Mouse (Mus musculus) limb, embryonic 12.5 days (tissue): ENCODE data around the gene Orai1. TPM values are rescaled to one million over a fixed set of nuclear protein-coding genes. Genes with fewer than 3 reads are reported as not detected.

Experiments
- ATAC-seq: fragments of 200-750 bp; cut with Nextera tagmentation; 2 replicates; pipeline ENCODE4 v1.8.0; 2017; ENCODE audit warnings: low read depth, moderate TSS enrichment; ENCODE audit not compliant: insufficient number of reproducible peaks, insufficient read depth, low FRiP score, low TSS enrichment
- H3K27ac ChIP-seq: fragments of 300-500 bp; sonication (generic); 2 replicates; pipeline ENCODE4 v1.5.1; 2016; ENCODE audit warnings: mild to moderate bottlenecking, moderate library complexity
- H3K27me3 ChIP-seq: fragments of 300-500 bp; sonication (generic); 2 replicates; pipeline ENCODE4 v1.6.1; 2016; ENCODE audit warnings: mild to moderate bottlenecking, moderate library complexity
- H3K36me3 ChIP-seq: fragments of 300-500 bp; sonication (generic); 2 replicates; pipeline ENCODE4 v1.6.1; 2016; ENCODE audit warnings: mild to moderate bottlenecking, moderate library complexity
- H3K4me1 ChIP-seq: fragments of 300-500 bp; sonication (generic); replicated peaks from 2 replicates; pipeline ENCODE4 v1.6.1; 2016
- H3K4me2 ChIP-seq: fragments of 300-500 bp; sonication (generic); 2 replicates; pipeline ENCODE4 v1.6.1; 2016; ENCODE audit warnings: mild to moderate bottlenecking, moderate library complexity
- H3K4me3 ChIP-seq: fragments of 300-500 bp; sonication (generic); replicated peaks from 2 replicates; pipeline ENCODE4 v1.5.1; 2016; ENCODE audit warnings: mild to moderate bottlenecking
- H3K9ac ChIP-seq: fragments of 300-500 bp; sonication (generic); replicated peaks from 2 replicates; pipeline ENCODE4 v1.6.1; 2016; ENCODE audit warnings: mild to moderate bottlenecking, moderate library complexity
- H3K9me3 ChIP-seq: fragments of 300-500 bp; sonication (generic); 2 replicates; pipeline ENCODE4 v1.6.1; 2016; ENCODE audit warnings: mild to moderate bottlenecking, moderate library complexity
- WGBS: fragments of 180-500 bp; shearing (Covaris S2); methylation state at CpG from one replicate; pipeline ENCODE4 v1.1.7; 2016; 5-methylcytosine and 5-hydroxymethylcytosine counted together
- polyA plus RNA-seq: library from polyadenylated mRNA; unstranded; fragments of >200 nt; fragmentation: Nextera tagmentation; extraction: Ambion mirVana; gene quantifications from 2 replicates; pipeline ENCODE4 v1.2.1, GENCODE M21; 2016

Orai1 gene
- polyA plus RNA-seq, 1 experiment from 2014 or later = 14.6 TPM

GRCm38 (mm10) chr5:123035089-123035488 lies 20.2 kb downstream of the Orai1 start:
- Histone ChIP-seq H3K27ac (no peak overlapping the region), H3K4me1 (0 out of 2 replicates have a peak, but pooled peaks cover 7% of the 10 kb centered on the region), H3K4me3 (no peak overlapping the region), H3K9ac (no peak overlapping the region), H3K9me3 (0 out of 2 replicates have a peak, but pooled peaks cover 6% of the 10 kb centered on the region), H3K4me2 (no peak overlapping the region), H3K36me3 (peaks cover 21% of the 10 kb centered on the region), H3K27me3 (no peaks in the 10 kb centered on the region)
- no peak for ATAC-seq
- 88% methylated on average over 4 of the region's 4 CpGs for WGBS

DNA sequence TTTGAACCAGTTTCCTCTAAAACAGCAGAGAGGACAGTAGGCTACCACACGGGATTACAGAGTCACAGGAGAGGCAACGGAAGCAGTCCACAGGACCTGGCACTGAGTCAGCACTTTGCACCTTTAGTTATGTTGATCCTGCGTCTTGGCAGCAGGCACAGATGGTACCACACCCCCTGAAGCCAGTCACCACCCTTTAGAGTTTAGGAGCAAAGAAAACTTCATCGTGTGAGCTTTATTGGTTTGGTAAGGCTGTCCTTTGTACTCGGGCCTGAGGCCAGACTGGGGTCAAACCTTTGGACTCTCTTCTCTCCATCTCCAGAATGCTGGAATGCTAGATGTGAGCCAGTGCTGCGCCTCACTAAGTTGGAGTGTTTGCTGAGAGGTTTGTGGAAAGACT lies 20.7 kb downstream of the Orai1 start:
- no peaks in the 10 kb centered on the region; the same call in 1 of the 2 replicates for H3K27me3 ChIP-seq
- H3K27ac ChIP-seq = 0 out of 2 replicates have a peak overlapping the region, but pooled peaks have one; percentile 23
- 0 out of 2 replicates have a peak, but pooled peaks cover 6% of the 10 kb centered on the region for H3K9me3 ChIP-seq
- H3K36me3 ChIP-seq = peaks cover 16% of the 10 kb centered on the region
- no peak for ATAC-seq
- no peak overlapping the region for H3K4me3 ChIP-seq
- H3K4me1 ChIP-seq = 0 out of 2 replicates have a peak, but pooled peaks cover 7% of the 10 kb centered on the region
- no peak overlapping the region for H3K4me2 ChIP-seq
- no peak overlapping the region for H3K9ac ChIP-seq
- WGBS = 34% methylated on average over 6 of the region's 6 CpGs

GRCm38 (mm10) chr5:123038115-123038514 lies 23.2 kb downstream of the Orai1 start:
- Histone ChIP-seq H3K9me3 (no peaks in the 10 kb centered on the region), H3K4me1 (0 out of 2 replicates have a peak, but pooled peaks cover 7% of the 10 kb centered on the region), H3K36me3 (no peaks in the 10 kb centered on the region), H3K27me3 (no peaks in the 10 kb centered on the region; the same call in 1 of the 2 replicates), H3K27ac (no peak overlapping the region), H3K4me2 (no peak overlapping the region), H3K9ac (no peak overlapping the region), H3K4me3 (no peak overlapping the region)
- WGBS = 87% methylated on average over 5 of the region's 5 CpGs
- no peak for ATAC-seq

DNA sequence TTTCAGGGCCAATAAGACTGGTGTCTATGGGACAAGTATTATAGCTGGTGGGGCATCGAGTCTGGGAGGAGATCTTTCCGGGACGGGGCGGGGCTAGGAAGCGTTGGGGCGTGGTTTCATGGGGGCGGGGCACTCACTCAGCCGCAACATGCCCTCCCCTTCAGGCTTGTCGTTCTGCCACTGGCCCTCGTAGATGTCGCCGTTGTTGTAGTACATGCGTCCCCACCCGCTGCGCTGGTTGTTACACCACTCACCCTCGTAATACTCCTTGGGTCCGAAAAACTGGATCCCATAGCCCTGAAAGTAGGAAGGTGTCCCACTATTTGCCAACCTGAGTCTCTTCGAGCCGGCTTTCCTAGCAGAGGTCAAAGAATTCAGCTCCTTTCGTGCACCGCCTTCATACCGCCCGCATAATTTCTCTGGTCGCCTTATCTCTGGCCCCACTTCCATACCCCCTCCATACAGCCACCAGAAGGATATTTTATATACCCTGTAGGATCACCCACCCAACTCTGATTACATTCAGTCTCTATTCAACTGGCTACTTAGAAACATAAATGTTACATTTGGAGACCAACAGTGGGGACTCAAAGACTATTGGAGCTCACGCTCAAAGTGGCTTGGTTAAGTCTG lies 24.4 kb downstream of the Orai1 start:
- peak overlapping the region; percentile 60 for H3K4me2 ChIP-seq
- H3K27ac ChIP-seq = no peak overlapping the region
- WGBS = 5% methylated on average over 25 of the region's 25 CpGs
- no peaks in the 10 kb centered on the region for H3K9me3 ChIP-seq
- H3K9ac ChIP-seq = no peak overlapping the region; the same call in 1 of the 2 replicates
- no peaks in the 10 kb centered on the region; the same call in 1 of the 2 replicates for H3K27me3 ChIP-seq
- H3K36me3 ChIP-seq = no peaks in the 10 kb centered on the region
- H3K4me1 ChIP-seq = 0 out of 2 replicates have a peak, but pooled peaks cover 7% of the 10 kb centered on the region
- peak overlapping the region; percentile 30 for H3K4me3 ChIP-seq
- no peak for ATAC-seq

- 64% methylated on average over 7 of the region's 7 CpGs for WGBS
- no peak overlapping the region for H3K4me3 ChIP-seq
- H3K27me3 ChIP-seq = no peaks in the 10 kb centered on the region; the same call in 1 of the 2 replicates
- no peak overlapping the region for H3K27ac ChIP-seq
- H3K9ac ChIP-seq = 0 out of 2 replicates have a peak overlapping the region, but pooled peaks have one; percentile 12
- H3K9me3 ChIP-seq = no peaks in the 10 kb centered on the region
- no peaks in the 10 kb centered on the region for H3K36me3 ChIP-seq
- H3K4me1 ChIP-seq = 0 out of 2 replicates have a peak, but pooled peaks cover 3% of the 10 kb centered on the region
- no peak for ATAC-seq
- no peak overlapping the region for H3K4me2 ChIP-seq
Measured at GRCm38 (mm10) chr5:123040796-123041195, 25.9 kb downstream of the Orai1 start.

DNA sequence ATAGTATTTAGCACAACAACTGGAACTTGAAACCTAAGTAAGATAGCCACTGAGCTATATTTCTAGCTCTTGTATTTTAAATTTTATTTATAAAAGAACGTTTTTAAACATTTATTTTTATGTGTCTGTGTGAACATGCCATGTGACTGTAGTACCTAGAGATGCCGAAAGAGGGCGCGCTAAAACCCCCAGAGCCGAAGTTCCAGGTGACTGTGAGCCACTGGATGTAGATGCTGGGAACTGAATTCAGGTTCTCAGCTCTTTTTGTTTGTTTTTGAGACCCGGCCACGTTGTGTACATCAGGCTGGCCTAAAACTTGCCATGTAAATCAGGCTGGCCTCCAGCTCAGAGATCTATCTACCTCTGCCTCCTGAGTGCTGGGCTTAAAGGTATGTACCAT lies 29.0 kb downstream of the Orai1 start:
- WGBS = 24% methylated on average over 7 of the region's 7 CpGs
- Histone ChIP-seq H3K36me3 (no peaks in the 10 kb centered on the region), H3K27ac (no peak overlapping the region), H3K4me3 (no peak overlapping the region), H3K9ac (no peak overlapping the region), H3K9me3 (no peaks in the 10 kb centered on the region), H3K4me1 (0 out of 2 replicates have a peak, but pooled peaks cover 3% of the 10 kb centered on the region), H3K27me3 (no peaks in the 10 kb centered on the region; the same call in 1 of the 2 replicates), H3K4me2 (no peak overlapping the region)
- no peak for ATAC-seq

DNA sequence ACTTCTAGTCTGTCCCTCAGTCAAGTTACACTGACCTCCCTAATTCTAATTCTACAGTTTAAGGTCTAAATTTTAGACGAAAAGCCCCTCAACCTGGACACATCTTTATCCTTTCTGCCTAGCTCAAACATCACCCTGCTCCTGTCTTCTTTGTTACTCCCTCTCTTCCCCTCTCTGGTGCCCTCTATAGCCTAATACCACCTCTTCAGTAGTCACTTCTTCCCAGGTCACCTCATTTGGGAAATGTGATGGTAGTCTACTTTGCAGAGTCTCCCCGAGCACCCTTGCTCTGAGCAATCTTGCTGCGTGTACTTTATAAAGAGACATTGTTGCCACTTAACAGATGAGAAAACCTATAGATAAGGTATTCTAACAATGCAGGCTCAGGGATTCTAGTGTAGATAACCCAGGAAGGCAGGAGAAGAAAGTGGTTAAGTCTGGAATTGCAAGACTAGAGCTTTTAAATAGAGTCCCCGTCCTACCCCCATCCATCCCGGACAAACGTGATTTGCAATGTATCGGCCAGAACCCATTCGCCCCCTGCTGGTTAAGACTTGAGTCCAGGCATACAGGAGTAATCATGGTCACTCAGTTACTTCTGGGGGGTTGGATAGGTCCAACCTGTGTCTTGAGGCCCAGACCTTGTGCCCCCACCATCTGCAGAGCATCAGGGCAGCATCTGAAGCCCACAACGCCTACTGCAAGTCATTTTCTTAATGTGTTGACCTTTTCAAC lies 30.9 kb downstream of the Orai1 start:
- no peak for ATAC-seq
- 32% methylated on average over 9 of the region's 9 CpGs for WGBS

GRCm38 (mm10) chr5:123046916-123047315 lies 32.0 kb downstream of the Orai1 start, which contains the start of gene Morn3:
Morn3 (minus strand) TSS chr5:123047016.
- H3K4me3 ChIP-seq = no peak within 1 kb of the TSS
- H3K36me3 ChIP-seq = no peaks in the 10 kb centered on the region
- peaks cover 7% of the 10 kb centered on the region for H3K4me1 ChIP-seq
- no peaks in the 10 kb centered on the region for H3K9me3 ChIP-seq
- ATAC-seq = no peak
- WGBS = 78% methylated on average over 3 of the region's 3 CpGs
- no peak within 1 kb of the TSS for H3K4me2 ChIP-seq
- H3K27ac ChIP-seq = no peak within 1 kb of the TSS
- H3K27me3 ChIP-seq = no peaks in the 10 kb centered on the region
- no peak within 1 kb of the TSS for H3K9ac ChIP-seq

More for the DNA sequence above, 30.9 kb downstream of the Orai1 start:
- no peak overlapping the region for H3K4me2 ChIP-seq
- H3K27ac ChIP-seq = no peak overlapping the region
- H3K36me3 ChIP-seq = no peaks in the 10 kb centered on the region
- no peak overlapping the region for H3K4me3 ChIP-seq
- peaks cover 7% of the 10 kb centered on the region for H3K4me1 ChIP-seq
- no peak overlapping the region for H3K9ac ChIP-seq
- no peaks in the 10 kb centered on the region; the same call in 1 of the 2 replicates for H3K27me3 ChIP-seq
- H3K9me3 ChIP-seq = no peaks in the 10 kb centered on the region

DNA sequence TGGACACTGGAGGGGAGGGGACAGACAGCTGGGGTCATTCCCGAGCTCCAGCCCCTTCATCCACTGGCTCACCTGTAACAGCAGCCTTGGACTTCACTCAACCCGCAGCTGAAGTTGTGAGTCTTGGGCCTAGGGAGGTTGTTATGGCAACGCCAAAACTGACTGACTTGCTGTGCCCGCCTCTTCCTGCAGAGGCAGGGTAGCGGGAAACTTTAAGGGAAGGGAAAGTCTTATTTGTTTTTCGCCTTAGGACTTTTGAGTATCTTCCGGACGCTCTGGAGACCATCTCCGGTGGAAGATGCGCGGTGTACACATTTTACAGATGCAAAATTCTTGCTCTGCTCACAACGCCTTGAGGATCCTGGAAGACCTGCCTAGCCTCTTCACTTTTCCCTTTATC lies 34.4 kb downstream of the Orai1 start:
- H3K27ac ChIP-seq = 0 out of 2 replicates have a peak overlapping the region, but pooled peaks have one; percentile 36
- peak; percentile 30; the same call in 1 of the 2 replicates for ATAC-seq
- peak overlapping the region; percentile 58 for H3K4me2 ChIP-seq
- peak overlapping the region; percentile 25 for H3K4me3 ChIP-seq
- H3K9me3 ChIP-seq = no peaks in the 10 kb centered on the region
- WGBS = 5% methylated on average over 12 of the region's 12 CpGs
- H3K27me3 ChIP-seq = no peaks in the 10 kb centered on the region
- H3K36me3 ChIP-seq = no peaks in the 10 kb centered on the region
- H3K9ac ChIP-seq = peak overlapping the region; percentile 46
- H3K4me1 ChIP-seq = peaks cover 7% of the 10 kb centered on the region

DNA sequence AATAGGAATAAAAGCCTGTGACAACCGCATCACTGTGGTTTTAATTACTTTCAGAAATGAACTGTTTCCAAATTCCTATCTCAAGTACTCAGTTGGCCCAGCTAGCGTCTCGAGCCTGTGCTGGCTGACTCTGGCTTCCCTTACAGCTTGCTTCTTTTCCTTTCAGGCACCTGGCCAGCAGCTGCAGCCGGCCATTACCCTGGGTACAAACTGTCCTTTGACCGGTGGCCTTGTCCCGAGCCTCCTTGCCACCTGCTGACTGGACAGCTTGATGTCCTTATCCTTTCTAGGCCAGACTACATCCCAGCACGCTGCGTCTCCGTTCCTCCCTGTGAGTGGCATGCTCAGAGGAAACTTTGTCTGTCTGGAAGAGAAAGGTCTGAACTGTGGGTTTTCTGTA lies 36.0 kb downstream of the Orai1 start:
- Histone ChIP-seq H3K27me3 (no peaks in the 10 kb centered on the region), H3K4me3 (no peak overlapping the region), H3K4me1 (peaks cover 7% of the 10 kb centered on the region), H3K36me3 (no peaks in the 10 kb centered on the region), H3K27ac (no peak overlapping the region), H3K9me3 (no peaks in the 10 kb centered on the region), H3K4me2 (no peak overlapping the region), H3K9ac (no peak overlapping the region)
- ATAC-seq = no peak
- 76% methylated on average over 9 of the region's 9 CpGs for WGBS

DNA sequence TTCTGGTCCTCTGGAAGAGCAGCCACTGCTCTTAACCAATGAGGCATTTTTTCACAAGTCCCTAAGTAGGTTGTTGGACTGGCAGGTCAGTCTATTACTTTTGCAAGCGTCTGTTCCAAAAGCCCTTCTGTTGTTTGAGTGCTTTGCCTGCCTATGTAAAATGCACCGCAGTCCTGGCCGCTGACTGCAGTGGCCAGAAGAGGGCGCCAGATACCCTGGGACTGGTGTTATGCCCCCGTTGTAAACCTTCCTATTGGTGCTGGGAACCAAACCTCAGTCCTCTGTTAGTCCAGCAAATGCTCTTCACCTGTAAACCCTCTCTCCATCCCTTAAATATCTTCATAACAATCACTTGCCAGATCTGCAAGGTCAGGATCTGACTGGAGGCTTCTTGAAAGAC lies 36.9 kb downstream of the Orai1 start:
- Histone ChIP-seq H3K4me3 (no peak overlapping the region), H3K4me2 (no peak overlapping the region), H3K27ac (no peak overlapping the region), H3K4me1 (peaks cover 7% of the 10 kb centered on the region), H3K9me3 (no peaks in the 10 kb centered on the region), H3K27me3 (no peaks in the 10 kb centered on the region), H3K36me3 (no peaks in the 10 kb centered on the region), H3K9ac (no peak overlapping the region)
- ATAC-seq = no peak
- 76% methylated on average over 5 of the region's 5 CpGs for WGBS
